Mouse (Mus musculus) cerebellum, adult 11-12 months (tissue): Measurements from ENCODE around the gene Cxcr5.

ENCODE experiments used
- DNase-seq: peaks from one replicate; pipeline ENCODE4 v3.0.0; 2022

The Cxcr5 gene

GRCm38 (mm10) chr9:44532991-44533580 is 28.6 kb downstream of the Cxcr5 start:
- DNase-seq = no peak

- DNase-seq = no peak
Measured at GRCm38 (mm10) chr9:44528340-44528739, 33.3 kb downstream of the Cxcr5 start.

DNA sequence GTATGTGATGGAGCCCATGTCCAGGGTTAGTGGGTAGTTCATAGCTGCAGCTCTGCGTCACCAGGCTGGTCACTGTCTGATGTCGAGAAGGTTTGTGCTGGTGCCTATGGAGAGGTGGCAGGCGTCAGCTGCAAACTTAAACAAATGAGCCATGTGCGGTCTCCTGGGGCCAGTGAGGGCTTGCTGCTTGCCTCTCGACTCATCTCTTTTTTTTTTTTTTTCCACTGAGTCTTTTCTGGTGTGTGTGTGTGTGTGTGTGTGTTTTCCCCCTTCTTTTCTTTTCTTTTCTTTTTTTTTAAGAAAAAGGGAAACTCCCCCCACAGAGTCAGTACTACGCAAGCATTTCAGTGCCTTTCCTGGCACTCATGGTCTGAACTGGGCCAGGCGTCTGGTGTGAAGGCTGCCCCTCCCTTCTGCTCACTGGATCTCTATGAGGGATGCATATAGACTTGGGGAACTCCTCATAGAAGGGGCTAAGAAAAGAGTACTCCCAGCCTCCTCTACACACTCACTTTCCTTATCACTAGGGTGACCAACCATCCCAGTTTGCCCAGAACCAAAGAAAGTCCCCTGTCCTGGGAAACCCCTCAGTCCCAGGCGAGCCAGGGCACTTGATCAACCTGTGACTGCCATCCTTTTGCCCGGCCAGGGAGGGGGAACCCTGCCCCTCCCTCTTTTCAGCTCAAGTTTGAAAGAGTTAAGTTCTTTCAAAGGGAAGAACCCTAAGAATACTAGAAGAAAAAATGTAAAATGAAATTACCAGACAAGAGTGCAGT is 35.2 kb downstream of the Cxcr5 start:
- DNase-seq = no peak

- no peak for DNase-seq
Measured at GRCm38 (mm10) chr9:44525589-44525988, 36.1 kb downstream of the Cxcr5 start.

- no peak for DNase-seq
Measured at GRCm38 (mm10) chr9:44525001-44525400, 36.7 kb downstream of the Cxcr5 start.

DNA sequence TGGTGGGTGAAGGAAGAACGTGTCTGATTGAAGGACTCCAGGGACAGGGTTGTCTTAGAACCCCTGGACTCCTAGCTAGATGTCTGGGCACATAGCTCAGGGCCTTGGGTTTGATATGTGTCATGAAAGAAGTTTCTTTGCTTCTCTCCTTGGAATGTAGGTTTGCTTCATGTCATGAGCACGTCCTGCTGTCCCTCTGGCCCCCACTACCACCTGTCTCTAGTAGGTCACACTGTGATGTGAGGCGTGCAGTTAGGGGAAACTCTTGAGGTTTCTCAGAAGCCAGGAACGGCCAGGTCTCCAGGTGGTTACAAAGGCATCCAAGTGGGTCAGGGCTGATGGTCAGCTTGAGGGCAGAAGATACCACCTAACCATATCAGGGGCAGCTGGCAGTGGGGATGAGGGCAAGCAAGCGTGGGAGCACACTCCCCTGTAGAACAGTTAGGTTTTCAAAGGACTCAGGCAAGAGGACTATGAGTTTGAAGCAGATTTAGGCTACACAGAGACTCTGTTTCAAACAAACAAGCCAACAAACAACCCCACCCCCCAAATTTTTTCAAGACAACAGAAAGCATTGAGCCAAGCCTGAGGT is 37.3 kb downstream of the Cxcr5 start:
- no peak for DNase-seq

DNA sequence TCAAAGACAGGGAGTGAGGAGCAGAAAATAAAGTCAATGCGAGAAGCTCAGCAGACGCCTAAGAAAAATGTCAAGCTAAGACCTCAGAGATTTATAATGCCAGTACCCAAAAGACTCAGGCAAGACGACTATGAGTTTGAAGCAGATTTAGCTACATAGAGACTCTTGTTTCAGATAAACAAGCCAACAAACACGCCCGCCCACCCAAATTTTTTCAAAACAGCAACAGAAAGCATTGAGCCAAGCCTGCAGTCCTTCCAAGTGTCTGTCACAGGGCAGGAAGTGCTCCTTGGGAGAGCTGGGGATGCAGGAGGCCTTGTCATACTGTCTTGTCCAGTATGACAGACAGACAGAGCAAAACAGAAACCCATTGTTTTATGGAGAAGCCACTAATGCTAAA is 38.0 kb downstream of the Cxcr5 start:
- no peak for DNase-seq

GRCm38 (mm10) chr9:44521927-44522326 is 39.8 kb downstream of the Cxcr5 start:
- DNase-seq = no peak

- no peak for DNase-seq
Measured at GRCm38 (mm10) chr9:44518068-44518467, 43.6 kb downstream of the Cxcr5 start.

GRCm38 (mm10) chr9:44517368-44517767 is 44.3 kb downstream of the Cxcr5 start:
- DNase-seq = no peak

- no peak for DNase-seq
Measured at GRCm38 (mm10) chr9:44515891-44516290, 45.8 kb downstream of the Cxcr5 start.

GRCm38 (mm10) chr9:44515131-44515751 is 46.4 kb downstream of the Cxcr5 start:
- DNase-seq = peak; percentile 15

- DNase-seq = no peak
Measured at GRCm38 (mm10) chr9:44514147-44514546, 47.5 kb downstream of the Cxcr5 start.

- peak; percentile 13 for DNase-seq
Measured at GRCm38 (mm10) chr9:44513610-44514009, 48.1 kb downstream of the Cxcr5 start.

- DNase-seq = peak; percentile 19
Measured at GRCm38 (mm10) chr9:44513121-44513520, 48.6 kb downstream of the Cxcr5 start.

- DNase-seq = no peak
Measured at GRCm38 (mm10) chr9:44512717-44513003, 49.0 kb downstream of the Cxcr5 start.

GRCm38 (mm10) chr9:44511935-44512716 is 49.6 kb downstream of the Cxcr5 start:
- peak; percentile 29 for DNase-seq

- DNase-seq = peak; percentile 82
Measured at GRCm38 (mm10) chr9:44510872-44511601, 50.6 kb downstream of the Cxcr5 start.

DNA sequence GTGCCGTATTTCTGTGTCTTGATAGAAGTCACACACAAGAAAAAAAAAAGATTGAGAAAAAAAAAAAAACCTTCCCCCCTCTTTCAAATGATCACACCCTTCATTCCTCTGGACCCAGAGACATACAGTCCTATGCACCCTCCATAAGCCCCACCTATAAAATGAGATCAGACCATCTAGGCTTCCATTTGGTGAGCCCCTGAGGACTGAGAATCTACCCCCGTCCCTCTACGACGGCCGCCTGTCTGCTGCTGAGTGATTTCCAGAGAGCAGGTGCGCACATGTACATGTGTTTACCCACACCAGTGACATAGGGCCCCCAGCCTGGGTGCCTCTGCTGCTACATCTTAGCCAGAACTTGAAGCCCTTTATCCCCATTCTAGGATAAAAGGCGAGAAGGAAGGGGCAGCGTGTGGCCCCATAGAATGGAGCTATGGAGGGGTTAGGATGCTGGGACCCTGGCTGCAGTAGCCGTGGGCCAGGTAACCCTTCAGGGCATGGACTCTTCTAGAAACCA is 51.3 kb downstream of the Cxcr5 start:
- peak; percentile 49 for DNase-seq

GRCm38 (mm10) chr9:44509487-44510354 is 52.0 kb downstream of the Cxcr5 start:
- peak; percentile 91 for DNase-seq
